Mouse (Mus musculus) adrenal gland, postnatal 10 days (tissue): ENCODE data around the gene Hoxa3. TPM values are rescaled to one million over a fixed set of nuclear protein-coding genes. Genes with fewer than 3 reads are reported as not detected.

Experiments used
- DNase-seq: peaks from one replicate; pipeline ENCODE4 v3.0.0; 2021; ENCODE audit warnings: mixed read lengths
- total RNA-seq, 2 experiments: library from RNA; stranded (reverse); gene quantifications; 2 replicates each; pipeline ENCODE4 v1.2.3; 2021

Hoxa3 gene
- total RNA-seq, 2 experiments from 2014 or later, result 5.9 to 13.5 TPM

GRCm38 (mm10) chr6:52219234-52219942 is 6.3 kb upstream of the Hoxa3 start:
- DNase-seq, result no peak

DNA sequence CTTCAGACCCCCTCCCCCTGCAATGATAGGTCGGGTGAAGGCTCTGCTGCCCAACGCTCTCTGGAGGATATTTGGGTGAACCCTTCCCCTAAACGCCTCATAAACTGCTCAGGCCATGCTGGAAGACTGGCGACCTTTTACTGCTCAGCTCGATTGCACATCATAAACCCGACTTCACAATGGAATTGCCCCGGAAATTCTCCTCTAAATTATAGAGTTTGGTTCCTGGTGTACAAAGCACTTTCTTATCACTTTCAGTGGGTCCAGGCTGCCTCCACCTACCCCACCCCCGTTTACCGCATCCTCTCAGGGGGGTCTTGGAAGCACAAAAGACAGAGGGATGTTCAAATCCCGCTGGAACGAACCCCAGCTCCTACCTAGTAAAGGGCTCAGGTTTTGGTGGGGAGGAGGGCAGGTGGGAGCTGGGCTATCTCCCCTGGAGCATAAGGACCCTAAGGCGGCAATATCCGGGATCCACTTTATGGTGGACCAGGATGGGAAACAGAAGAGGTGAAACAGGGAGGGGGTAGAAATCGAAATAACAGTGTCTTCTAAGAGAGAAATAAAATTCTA is 5.6 kb upstream of the Hoxa3 start:
- DNase-seq, result no peak

- no peak for DNase-seq
These were observed 4.9 kb upstream of the Hoxa3 start for GRCm38 (mm10) chr6:52217895-52218642.

DNA sequence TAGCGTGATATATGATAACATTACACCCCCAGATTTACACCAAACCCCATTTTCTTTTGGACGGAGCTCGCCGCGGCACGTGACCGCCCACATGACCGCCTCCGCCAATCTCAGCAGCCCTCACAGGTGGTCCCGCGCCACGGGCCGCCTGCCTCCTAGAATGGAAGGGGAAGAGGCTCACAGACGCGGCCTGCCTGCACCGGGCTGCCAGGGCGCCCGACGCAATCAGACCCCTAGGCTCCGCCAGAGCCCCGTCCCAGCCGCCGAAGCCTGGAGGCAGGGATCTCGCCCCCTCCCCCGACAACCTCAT is 4.3 kb upstream of the Hoxa3 start:
- DNase-seq, result peak; percentile 90

GRCm38 (mm10) chr6:52216691-52217458 is 3.7 kb upstream of the Hoxa3 start:
- peak; percentile 67 for DNase-seq

GRCm38 (mm10) chr6:52215771-52216535 is 2.8 kb upstream of the Hoxa3 start:
- peak; percentile 42 for DNase-seq

- no peak for DNase-seq
These were observed 1.9 kb upstream of the Hoxa3 start for GRCm38 (mm10) chr6:52215070-52215469.

GRCm38 (mm10) chr6:52214271-52214670 is 1.1 kb upstream of the Hoxa3 start:
- DNase-seq, result no peak

GRCm38 (mm10) chr6:52212556-52213118 is 499 bp downstream of the Hoxa3 start:
- DNase-seq, result peak; percentile 82

DNA sequence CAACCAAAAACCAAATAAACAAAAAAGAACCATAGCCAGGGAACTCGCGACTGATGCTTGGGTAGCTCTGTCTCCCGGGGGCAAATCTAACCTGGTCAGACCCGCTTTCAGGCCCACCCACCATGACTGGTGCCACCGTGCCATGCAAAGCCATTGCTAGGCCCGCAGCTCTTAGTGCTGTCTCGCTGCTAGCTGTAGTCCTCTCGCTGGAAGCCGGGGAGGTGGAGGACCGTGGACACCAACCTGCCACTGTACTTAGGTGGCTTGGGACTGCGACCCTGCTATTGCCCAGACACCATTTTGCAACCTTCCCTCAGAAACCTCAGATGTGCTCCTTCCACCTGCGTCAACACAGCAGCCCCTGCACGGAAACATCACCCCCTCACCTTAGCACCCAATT is 1.2 kb downstream of the Hoxa3 start:
- peak; percentile 36 for DNase-seq

- peak; percentile 92 for DNase-seq
These were observed 1.8 kb downstream of the Hoxa3 start for GRCm38 (mm10) chr6:52211170-52211935.

- peak; percentile 38 for DNase-seq
These were observed 3.5 kb downstream of the Hoxa3 start for GRCm38 (mm10) chr6:52209685-52210046.

DNA sequence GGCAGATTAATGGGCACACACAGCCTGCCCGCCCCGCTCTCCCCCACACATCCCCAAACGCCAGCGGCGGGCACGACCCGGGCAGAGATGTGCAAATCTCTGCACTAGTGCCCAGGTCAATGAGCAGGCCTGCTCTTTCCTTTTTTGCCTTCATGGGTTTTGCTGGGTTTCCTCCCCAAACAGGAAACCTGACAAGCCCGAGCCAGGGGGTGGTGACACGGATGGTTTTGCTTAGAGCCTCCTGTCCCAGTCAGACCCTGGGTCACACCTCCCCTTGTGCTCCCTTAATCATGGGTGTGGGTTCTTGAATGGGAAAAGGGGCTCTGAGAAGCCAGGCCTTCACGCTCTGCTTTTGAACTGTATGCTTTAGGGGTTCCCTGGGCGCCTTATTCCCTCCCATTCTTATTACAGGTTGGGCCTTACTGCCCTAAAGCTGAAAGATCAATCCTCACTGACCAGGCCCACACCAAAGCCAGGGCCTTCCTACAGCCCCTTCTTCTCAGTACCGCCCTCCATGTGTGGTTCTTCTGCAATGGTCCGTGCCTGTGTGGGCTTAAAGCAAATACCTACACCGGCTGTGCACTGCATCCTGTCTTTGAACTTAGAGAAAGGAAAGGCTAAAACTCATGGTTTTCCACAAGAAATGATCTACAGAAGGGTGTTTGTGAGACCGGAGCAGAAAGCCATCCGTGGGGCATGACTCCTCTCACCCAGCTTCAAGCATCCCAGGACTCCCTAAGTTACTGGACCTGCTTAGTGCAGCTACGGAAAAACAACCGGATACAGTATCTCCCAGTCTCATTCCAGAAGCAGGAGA is 4.1 kb downstream of the Hoxa3 start:
- no peak for DNase-seq

GRCm38 (mm10) chr6:52208072-52208867 is 4.9 kb downstream of the Hoxa3 start, which contains the start of gene Hoxa6:
Gene Hoxa6 (minus strand): TSS chr6:52208722.
- peak; percentile 86 for DNase-seq

GRCm38 (mm10) chr6:52207684-52207976 is 5.5 kb downstream of the Hoxa3 start:
- no peak for DNase-seq

- no peak for DNase-seq
These were observed 6.1 kb downstream of the Hoxa3 start for GRCm38 (mm10) chr6:52206882-52207683.

GRCm38 (mm10) chr6:52205638-52206621 is 7.2 kb downstream of the Hoxa3 start:
- DNase-seq, result peak; percentile 33
